ENCODE assay signal across 11 mouse cellular contexts in genomic region chr8:47684441-47684840, GRCm38 (mm10).
"Had no signal": no experiment of that assay in that cellular context is flagged by ENCODE, and none has a peak within 500 bp of the region (broad histone marks: within the 10 kb centered on the region; RNA-seq: fewer than 3 reads in every experiment).

No protein-coding gene starts in this region.

- H3K9me3 ChIP-seq: limb, embryonic 13.5 days; stomach, embryonic 15.5 days had no signal

- H3K4me2 ChIP-seq: limb, embryonic 13.5 days; midbrain, embryonic 13.5 days; stomach, embryonic 15.5 days had no signal

- DNase-seq: kidney, postnatal 14 days; lung, adult 2 months; lung, postnatal 36 days; right cerebral cortex, postnatal 14 days; thymus, adult 2 months; thymus, postnatal 25 days had no signal

- H3K4me3 ChIP-seq: limb, embryonic 13.5 days; midbrain, embryonic 13.5 days; stomach, embryonic 15.5 days had no signal

- ATAC-seq: lung, postnatal 0 days; midbrain, embryonic 13.5 days had no signal

- H3K36me3 ChIP-seq: midbrain, embryonic 13.5 days; stomach, embryonic 15.5 days had no signal

- H3K4me1 ChIP-seq: midbrain, embryonic 13.5 days; stomach, embryonic 15.5 days had no signal

- H3K27ac ChIP-seq: limb, embryonic 13.5 days; liver, embryonic 14.5 days; midbrain, embryonic 13.5 days; stomach, embryonic 15.5 days had no signal

- H3K27me3 ChIP-seq: limb, embryonic 13.5 days; midbrain, embryonic 13.5 days; stomach, embryonic 15.5 days had no signal

- H3K9ac ChIP-seq: limb, embryonic 13.5 days; liver, embryonic 14.5 days; midbrain, embryonic 13.5 days; stomach, embryonic 15.5 days had no signal
